In the genomic region with DNA sequence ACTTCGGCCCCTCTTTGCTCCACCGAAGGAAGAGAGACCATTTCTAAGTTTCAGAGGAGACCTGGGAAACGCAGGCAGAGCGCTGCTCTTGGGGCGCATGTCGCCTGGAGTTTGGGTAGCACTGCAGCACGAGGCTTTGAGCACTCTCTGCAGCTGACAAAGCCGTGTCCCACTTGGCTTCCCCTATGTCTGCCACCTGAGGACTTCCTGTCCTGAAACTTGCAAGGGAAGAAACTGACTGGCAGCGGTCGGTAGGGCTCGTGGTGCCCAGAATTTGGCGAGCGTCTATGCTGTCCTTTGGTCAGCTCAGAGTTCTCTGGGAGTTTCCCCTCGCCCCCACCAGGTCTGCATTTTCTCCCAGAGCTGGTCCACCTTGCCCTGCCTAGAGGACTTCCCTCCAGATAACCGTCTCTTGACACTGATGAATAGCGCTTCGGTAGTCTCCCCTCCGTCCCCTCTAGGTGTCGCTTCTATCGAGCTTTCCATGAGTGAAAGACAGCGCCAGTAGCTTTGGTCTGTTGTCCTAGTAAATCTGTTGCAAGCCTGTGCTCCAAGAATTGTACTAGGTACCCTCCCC, we compare ENCODE assay signal across 7 mouse cellular contexts. TPM values are rescaled to one million over a fixed set of nuclear protein-coding genes. Genes with fewer than 3 reads are reported as not detected.
A peak's percentile ranks its signal among the peaks of the same experiment; 100 is the strongest.
DNase-seq lines count a peak whose midpoint lies in the region; ATAC-seq and TF ChIP-seq lines count a peak whose summit lies in the region.

No protein-coding gene starts in this region.

- peak overlapping the region; percentile 74 for H3K9ac ChIP-seq in heart, embryonic 11.5 days (ENCODE audit: low read depth, low read length)
- no peak overlapping the region for H3K9ac ChIP-seq in liver, embryonic 11.5 days (ENCODE audit: low read depth, low read length)

- peak overlapping the region; percentile 72 for H3K4me3 ChIP-seq in cortical plate, adult 2 months (ENCODE audit: insufficient read depth, low read length)
- H3K4me3 ChIP-seq in heart, embryonic 11.5 days (ENCODE audit: low read depth, low read length), result peak overlapping the region; percentile 53
- peak overlapping the region; percentile 6; the same call in 1 of the 2 replicates for H3K4me3 ChIP-seq in liver, embryonic 11.5 days (ENCODE audit: low read depth, low read length)
- peak overlapping the region; percentile 58 for H3K4me3 ChIP-seq in olfactory bulb, adult 2 months (ENCODE audit: insufficient read depth, low read depth, low read length)

- H3K36me3 ChIP-seq in heart, embryonic 11.5 days (ENCODE audit: control insufficient read depth, insufficient read depth, low read length), result no peaks in the 10 kb centered on the region
- H3K36me3 ChIP-seq in liver, embryonic 11.5 days (ENCODE audit: control insufficient read depth, insufficient read depth, low read length), result no peaks in the 10 kb centered on the region

- TF ChIP-seq CTCF in cortical plate, adult 2 months (IDR thresholded peaks at IDR 0.05; ENCODE audit: extremely low read depth, insufficient read depth, low read length), result peak; percentile 64
- peak; percentile 34; the same call in 1 of the 2 replicates for TF ChIP-seq CTCF in olfactory bulb, adult 2 months (IDR thresholded peaks at IDR 0.05; ENCODE audit: insufficient read depth, low read depth, low read length)

- under 1% methylated on average over 21 of the region's 21 CpGs for WGBS in heart, embryonic 11.5 days (ENCODE audit: insufficient replicate concordance)
- WGBS in liver, embryonic 11.5 days, result 1% methylated on average over 21 of the region's 21 CpGs
- 2% methylated on average over 21 of the region's 21 CpGs for WGBS in olfactory bulb, adult 2 months

- no peak overlapping the region for H3K27ac ChIP-seq in cortical plate, adult 2 months (ENCODE audit: insufficient read depth, low read length)
- no peak overlapping the region for H3K27ac ChIP-seq in heart, embryonic 11.5 days (ENCODE audit: low read depth, low read length)
- no peak overlapping the region for H3K27ac ChIP-seq in liver, embryonic 11.5 days (ENCODE audit: low read depth, low read length)
- H3K27ac ChIP-seq in olfactory bulb, adult 2 months (ENCODE audit: insufficient read depth, low read depth, low read length), result no peak overlapping the region

- DNase-seq in brain, adult 2 months (ENCODE audit: low read depth, low spot score), result peak; percentile 82
- DNase-seq in kidney, postnatal 10 days, result peak; percentile 49
- DNase-seq in liver, embryonic 11.5 days (ENCODE audit: low spot score), result no peak
- no peak for DNase-seq in spleen, adult 12 weeks (ENCODE audit: low spot score)

- peaks cover 5% of the 10 kb centered on the region for H3K4me1 ChIP-seq in cortical plate, adult 2 months (ENCODE audit: control insufficient read depth, insufficient read depth, low read length)
- peaks cover 10% of the 10 kb centered on the region; the same call in 1 of the 2 replicates for H3K4me1 ChIP-seq in heart, embryonic 11.5 days (ENCODE audit: control insufficient read depth, insufficient read depth, low read length)
- 0 out of 2 replicates have a peak, but pooled peaks cover 4% of the 10 kb centered on the region for H3K4me1 ChIP-seq in liver, embryonic 11.5 days (replicated peaks; ENCODE audit: control insufficient read depth, insufficient read depth, low read length)
- peaks cover 12% of the 10 kb centered on the region for H3K4me1 ChIP-seq in olfactory bulb, adult 2 months (ENCODE audit: control insufficient read depth, insufficient read depth, low read length)

- H3K9me3 ChIP-seq in heart, embryonic 11.5 days (replicated peaks; ENCODE audit: control insufficient read depth, low read length), result no peaks in the 10 kb centered on the region
- no peaks in the 10 kb centered on the region for H3K9me3 ChIP-seq in liver, embryonic 11.5 days (ENCODE audit: control insufficient read depth, low read length)

- TF ChIP-seq POLR2A in cortical plate, adult 2 months (IDR thresholded peaks at IDR 0.05; ENCODE audit: extremely low read depth, insufficient read depth, low read length), result no peak
- no peak for TF ChIP-seq POLR2A in olfactory bulb, adult 2 months (IDR thresholded peaks at IDR 0.05; ENCODE audit: insufficient read depth, low read depth, low read length)

- peak overlapping the region; percentile 79 for H3K4me2 ChIP-seq in heart, embryonic 11.5 days
- peak overlapping the region; percentile 77 for H3K4me2 ChIP-seq in liver, embryonic 11.5 days

- ATAC-seq in heart, embryonic 11.5 days (replicated peaks; ENCODE audit: insufficient number of reproducible peaks, low FRiP score, low TSS enrichment), result no peak
- ATAC-seq in liver, embryonic 11.5 days (replicated peaks; ENCODE audit: low FRiP score), result no peak

- peaks cover 32% of the 10 kb centered on the region for H3K27me3 ChIP-seq in heart, embryonic 11.5 days (ENCODE audit: control insufficient read depth, insufficient read depth, low read length)
- peaks cover 47% of the 10 kb centered on the region for H3K27me3 ChIP-seq in liver, embryonic 11.5 days (replicated peaks; ENCODE audit: control insufficient read depth, insufficient read depth, low read length)

RNA-seq across cellular contexts. Expression of gene Fstl4, which starts 1.3 kb away (rescaled TPM):
- polyA plus RNA-seq in cortical plate, adult 2 months (2012; rRNA removed), result 9.9 and 10.1 TPM in 2 replicates
- polyA plus RNA-seq in heart, embryonic 11.5 days (2014; fragmentation: Nextera tagmentation; extraction: Ambion mirVana), result 9.1 and 11.4 TPM in 2 replicates
- 0.49 and 0.73 TPM in 2 replicates for polyA plus RNA-seq in liver, embryonic 11.5 days (2014; fragmentation: Nextera tagmentation; extraction: Ambion mirVana)
- polyA plus RNA-seq in olfactory bulb, adult 2 months (2012; ENCODE audit: insufficient read depth, insufficient read length, low replicate concordance, missing spikeins), result not detected in 2 replicates

Comparison
In these comparisons a context has a peak if more than half of its experiments do, and no peak if none do; other contexts are left out.
1. DNase-seq: peak in brain, adult 2 months (single experiment) and kidney, postnatal 10 days (single experiment); none in liver, embryonic 11.5 days (single experiment) and spleen, adult 12 weeks (single experiment).
2. H3K4me3 ChIP-seq: peak in every context shown above with its lines; median percentile 72 in cortical plate, adult 2 months; 58 in olfactory bulb, adult 2 months; 53 in heart, embryonic 11.5 days; 6 in liver, embryonic 11.5 days.